In genomic region chr8:121350803-121351202, GRCm38 (mm10) we compare ENCODE assay signal across 16 mouse cellular contexts.
"Had no signal": no experiment of that assay in that cellular context is flagged by ENCODE, and none has a peak within 500 bp of the region (broad histone marks: within the 10 kb centered on the region; RNA-seq: fewer than 3 reads in every experiment).

No protein-coding gene starts in this region.

- H3K9me3 ChIP-seq: neural tube, embryonic 13.5 days; neural tube, embryonic 15.5 days; stomach, embryonic 15.5 days had no signal

- H3K4me2 ChIP-seq: neural tube, embryonic 13.5 days; neural tube, embryonic 15.5 days; stomach, embryonic 15.5 days had no signal

- H3K36me3 ChIP-seq: neural tube, embryonic 13.5 days; neural tube, embryonic 15.5 days; stomach, embryonic 15.5 days had no signal

- H3K9ac ChIP-seq: neural tube, embryonic 13.5 days; neural tube, embryonic 15.5 days; stomach, embryonic 15.5 days had no signal

- H3K27ac ChIP-seq: neural tube, embryonic 13.5 days; neural tube, embryonic 15.5 days; stomach, embryonic 15.5 days; stomach, postnatal 0 days had no signal

- H3K27me3 ChIP-seq: neural tube, embryonic 13.5 days; neural tube, embryonic 15.5 days had no signal

- DNase-seq: retina, postnatal 1 day; right cerebral cortex, adult 18-20 months; right cerebral cortex, postnatal 14 days; right cerebral cortex, postnatal 25 days; right cerebral cortex, postnatal 4 days; spleen, adult 18-20 months; thymus, adult 18-20 months; thymus, adult 2 months; thymus, postnatal 14 days; thymus, postnatal 25 days; thymus, postnatal 36 days; thymus, postnatal 4 days had no signal

- H3K4me3 ChIP-seq: neural tube, embryonic 13.5 days; neural tube, embryonic 15.5 days; stomach, embryonic 15.5 days had no signal
